Mouse (Mus musculus) left cerebral cortex, postnatal 4 days (tissue): Measurements from ENCODE around the gene Atp6v0d1. TPM values are rescaled to one million over a fixed set of nuclear protein-coding genes. Genes with fewer than 3 reads are reported as not detected.

Experiments
- DNase-seq: peaks from one replicate; pipeline ENCODE4 v3.0.0-alpha.2; 2022
- intact Hi-C: fragments of 180-260 bp; cut with DNase I; formaldehyde crosslinking; loops from one replicate; pipeline ENCODE4 v1.15.1; 2025
- total RNA-seq, 2 experiments: library from RNA; stranded (reverse); gene quantifications; 2 replicates each; pipeline ENCODE4 v1.2.3; 2021

Gene Atp6v0d1
- total RNA-seq, 2 experiments from 2014 or later = 255 to 260 TPM

DNA sequence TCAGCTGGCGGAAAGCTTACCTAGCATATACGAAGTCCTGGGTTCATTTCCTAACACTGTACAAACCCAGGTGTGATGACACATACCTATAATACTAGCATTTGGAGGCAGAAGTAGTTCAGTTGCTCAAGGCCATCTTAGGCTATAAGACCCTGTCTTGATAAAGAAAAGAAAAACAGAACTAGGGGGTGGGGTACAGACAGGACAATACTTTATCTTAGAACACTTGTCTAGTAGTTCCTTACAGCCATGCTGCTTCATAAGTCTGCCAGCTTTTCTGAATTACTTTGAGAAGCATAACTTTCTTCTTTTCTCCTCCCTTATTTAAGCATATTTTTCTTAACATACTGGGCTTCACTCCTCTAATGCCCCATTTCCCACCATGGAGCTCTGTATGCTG, 23.0 kb downstream of the Atp6v0d1 start:
- intact Hi-C loops = no loop called here

DNA sequence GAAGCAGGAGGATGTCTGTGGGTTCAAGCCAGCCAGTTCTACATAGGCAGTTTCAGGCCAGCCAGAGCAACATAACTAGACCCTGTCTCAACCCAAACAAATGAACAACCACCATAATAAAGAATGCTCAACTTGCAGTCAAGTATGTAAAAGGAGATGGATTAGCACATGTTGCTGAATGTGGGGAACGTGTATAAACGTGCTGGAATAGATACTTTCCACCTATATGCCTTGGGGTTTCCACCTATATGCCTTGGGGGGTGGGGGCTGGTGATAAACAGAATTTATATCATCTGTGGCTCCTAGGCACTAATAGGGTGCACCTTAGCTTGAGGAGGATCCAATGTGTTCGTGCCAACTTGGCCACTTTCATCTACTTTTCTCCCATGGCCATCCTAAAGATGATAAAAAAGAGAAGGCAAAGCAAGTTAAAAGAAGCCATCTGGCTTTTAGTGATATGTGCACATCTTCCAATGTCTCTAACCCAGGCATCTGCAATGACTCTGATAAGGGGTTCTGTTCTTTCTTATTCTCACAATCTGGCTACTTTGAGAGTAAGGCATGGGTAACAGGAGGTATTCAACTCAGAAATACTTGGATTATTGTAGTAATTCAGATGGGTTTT, 23.7 kb downstream of the Atp6v0d1 start:
- no peak for DNase-seq
- intact Hi-C loops = no loop called here

More for the DNA sequence above, 23.0 kb downstream of the Atp6v0d1 start:
- DNase-seq = no peak

DNA sequence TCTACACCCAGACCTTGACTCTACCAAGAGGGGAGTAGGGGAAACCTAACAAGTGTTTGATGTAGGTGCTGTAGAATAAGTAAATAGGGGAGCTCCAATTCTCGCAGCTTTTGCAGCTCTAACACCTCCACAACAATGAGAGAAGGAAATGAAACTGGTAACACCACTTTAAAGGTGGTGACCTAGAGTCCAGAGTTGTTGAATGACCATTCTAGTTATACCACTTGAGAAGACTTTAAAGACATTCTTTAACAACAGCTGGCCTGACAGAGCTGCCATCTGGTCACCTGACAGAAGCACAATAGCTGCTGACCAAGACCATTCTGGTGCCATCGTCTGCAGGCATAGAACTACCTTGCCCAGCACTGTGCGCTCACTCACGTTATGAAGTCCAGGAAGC, 26.9 kb downstream of the Atp6v0d1 start:
- DNase-seq = no peak
- intact Hi-C loops = no loop called here

DNA sequence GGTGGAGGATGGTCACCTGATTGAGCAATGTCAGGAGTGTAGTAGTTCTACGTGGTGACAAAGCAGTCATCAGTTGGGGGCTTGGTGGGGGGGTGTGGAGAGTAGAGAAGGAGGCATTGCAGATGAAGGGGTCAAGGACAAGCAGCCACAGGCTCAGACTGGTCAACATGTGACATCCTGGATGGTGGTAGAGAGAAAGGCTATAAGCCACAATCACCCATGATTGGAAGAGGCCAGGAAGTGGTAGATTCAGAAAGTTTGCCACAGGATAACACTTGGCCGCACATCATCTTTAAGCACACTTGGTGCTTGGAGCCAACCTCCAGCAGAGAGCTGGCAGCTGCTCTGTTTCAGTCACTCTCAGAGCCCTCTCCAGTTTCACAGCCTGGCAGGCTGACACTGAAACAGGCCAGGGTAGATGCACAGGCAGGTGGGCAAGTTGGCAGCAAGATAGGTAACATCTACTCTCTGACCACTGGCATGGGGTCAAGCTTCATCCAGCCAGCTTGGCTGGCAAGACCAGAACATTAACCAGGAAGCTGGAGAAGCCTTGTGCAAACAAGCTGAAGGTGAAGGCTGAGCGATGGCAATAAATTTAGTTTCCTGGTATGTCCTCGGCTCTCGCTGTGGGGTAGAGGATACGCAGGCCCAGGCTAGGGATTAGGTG, 28.7 kb downstream of the Atp6v0d1 start:
- intact Hi-C loops = no loop called here
- peak; percentile 77 for DNase-seq

DNA sequence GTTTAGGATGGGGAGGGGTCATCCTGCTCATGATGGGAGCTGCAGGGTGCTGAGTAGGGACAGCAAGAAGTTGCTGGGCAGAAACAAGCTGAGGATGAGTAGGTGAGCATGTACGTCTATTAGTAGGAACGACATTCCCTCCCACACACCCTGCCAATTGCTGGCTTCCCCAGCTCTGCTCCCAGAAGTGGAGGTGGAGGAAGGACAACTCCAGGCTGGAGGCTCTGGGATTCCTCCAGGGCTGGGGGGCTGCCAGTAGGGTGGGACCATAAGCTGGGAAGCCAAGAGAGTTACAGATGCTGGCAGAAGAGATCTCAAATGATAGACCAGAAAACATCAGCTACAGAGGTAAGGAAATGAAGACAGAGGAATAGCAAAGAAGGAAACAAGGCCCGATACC, 29.3 kb downstream of the Atp6v0d1 start:
- intact Hi-C loops = no loop called here
- no peak for DNase-seq

DNA sequence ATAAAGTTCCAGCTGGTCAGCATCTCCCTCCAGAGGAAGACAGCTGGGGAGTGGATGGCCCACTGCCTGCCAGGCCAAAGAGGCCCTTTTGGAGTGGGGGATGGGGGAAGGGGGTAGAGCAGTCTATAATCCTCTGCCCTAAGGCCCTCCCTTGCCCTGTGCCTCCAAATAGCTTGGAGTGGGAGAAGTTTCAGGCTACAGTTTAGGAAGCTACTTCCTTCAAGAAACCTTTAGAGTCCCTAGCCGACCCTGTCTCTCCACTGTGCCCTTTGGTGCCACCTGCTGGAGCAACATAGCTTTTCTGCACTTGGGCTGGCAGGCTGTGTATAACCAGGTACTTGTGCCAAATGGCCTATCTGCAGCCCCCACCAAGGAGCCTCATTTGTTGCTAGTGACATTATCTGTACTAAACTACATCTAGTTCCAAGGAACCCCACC, 31.9 kb downstream of the Atp6v0d1 start:
- intact Hi-C loops = no loop called here
- DNase-seq = peak; percentile 89

DNA sequence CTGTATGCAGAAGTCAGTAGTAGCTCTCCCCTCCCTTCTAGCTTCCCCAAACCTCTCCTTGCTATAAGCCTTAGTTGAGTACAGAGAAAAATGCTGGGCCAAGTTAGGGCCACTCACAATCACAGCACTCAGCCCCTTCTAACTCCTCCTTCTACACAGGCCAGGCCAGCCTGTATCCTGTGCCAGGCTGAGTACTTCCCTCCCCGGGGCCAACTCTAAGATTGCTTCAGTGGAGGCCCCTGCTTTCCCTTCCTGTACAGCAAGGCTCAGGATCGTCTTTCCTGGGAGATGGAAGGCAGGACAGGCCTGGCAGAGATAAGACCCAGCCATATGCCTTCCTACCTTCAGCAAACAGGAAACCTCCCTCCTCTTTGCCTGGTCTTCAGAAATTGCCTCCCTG, 32.4 kb downstream of the Atp6v0d1 start:
- intact Hi-C loops = no loop called here
- peak; percentile 43 for DNase-seq

DNA sequence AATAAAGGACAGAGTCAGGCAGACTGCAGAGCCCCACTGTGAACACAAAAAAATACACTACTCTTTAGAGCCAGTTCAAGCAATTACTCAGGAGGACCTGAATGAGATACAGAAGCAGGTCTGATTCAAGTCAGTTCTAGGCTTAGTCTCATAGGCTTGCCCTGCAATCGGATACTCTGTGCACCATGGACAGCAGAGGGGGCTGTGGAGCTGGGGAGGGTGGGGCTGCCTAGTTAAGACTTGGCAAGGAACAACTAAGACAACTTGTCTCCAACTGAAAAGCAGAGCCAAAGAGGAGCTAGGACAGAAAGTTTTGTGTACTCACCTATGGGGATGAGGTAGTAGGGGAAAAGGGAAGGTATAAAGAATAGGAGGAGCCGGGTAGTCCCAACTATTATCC, 34.1 kb downstream of the Atp6v0d1 start:
- peak; percentile 65 for DNase-seq
- intact Hi-C loops = no loop called here

DNA sequence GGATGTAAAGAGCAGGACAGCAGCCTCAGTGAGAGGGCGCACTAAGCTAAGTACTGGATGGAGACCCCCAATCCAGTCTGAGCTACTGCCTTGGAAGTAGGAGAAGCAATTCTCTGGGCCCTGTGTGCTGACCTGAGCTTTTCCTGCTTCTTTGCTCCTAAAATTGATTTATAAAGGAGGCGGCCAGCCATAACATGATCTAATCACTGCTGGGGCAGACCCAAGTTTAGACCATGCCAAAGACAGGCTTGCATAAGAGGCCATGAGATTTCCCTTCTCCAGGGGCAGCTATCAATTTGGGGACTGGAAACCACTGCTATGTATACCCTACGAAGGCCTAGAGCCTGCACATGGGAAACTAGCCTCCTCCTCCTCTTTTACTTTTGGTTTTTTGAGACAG, 36.6 kb downstream of the Atp6v0d1 start:
- intact Hi-C loops = no loop called here
- no peak for DNase-seq

DNA sequence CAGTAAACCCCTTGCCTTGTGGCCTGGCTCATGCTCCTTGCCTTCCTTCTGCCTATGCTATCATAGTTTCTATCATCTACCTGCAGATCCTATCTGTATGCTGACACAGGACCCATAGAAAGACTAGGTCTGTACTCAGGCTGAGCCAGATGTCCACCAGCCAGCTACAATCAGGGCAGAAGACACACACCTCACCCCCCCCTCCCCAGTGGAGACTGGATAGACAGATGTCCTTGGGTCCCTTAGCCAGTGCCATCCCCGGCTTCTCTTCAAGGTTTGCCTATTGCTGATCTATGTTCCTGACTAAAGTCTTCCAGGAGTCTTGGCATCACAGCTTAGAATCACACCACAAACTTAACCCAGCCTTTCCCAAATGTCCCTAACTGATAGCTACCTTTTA, 37.6 kb downstream of the Atp6v0d1 start:
- intact Hi-C loops = no loop called here
- DNase-seq = no peak

DNA sequence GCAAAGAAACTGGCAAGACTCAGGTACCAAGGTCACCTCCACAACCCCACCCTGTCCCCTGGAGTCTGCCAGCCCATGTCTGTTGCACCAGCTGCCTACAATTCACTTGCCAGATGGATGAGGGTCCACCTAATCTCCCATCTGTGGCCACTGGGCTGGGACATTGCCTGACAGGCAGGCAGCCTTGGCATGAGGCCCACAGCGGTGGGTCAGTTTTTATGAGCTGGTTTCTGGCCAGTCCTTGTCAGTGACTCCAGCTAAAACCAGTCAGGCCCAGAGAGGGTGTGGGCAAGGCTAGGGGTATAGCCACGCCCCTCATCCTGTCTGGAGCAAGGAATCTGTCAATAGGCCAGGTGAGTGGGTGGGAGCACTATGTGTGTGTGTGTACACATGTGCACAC, 38.7 kb downstream of the Atp6v0d1 start:
- intact Hi-C loops = no loop called here

DNA sequence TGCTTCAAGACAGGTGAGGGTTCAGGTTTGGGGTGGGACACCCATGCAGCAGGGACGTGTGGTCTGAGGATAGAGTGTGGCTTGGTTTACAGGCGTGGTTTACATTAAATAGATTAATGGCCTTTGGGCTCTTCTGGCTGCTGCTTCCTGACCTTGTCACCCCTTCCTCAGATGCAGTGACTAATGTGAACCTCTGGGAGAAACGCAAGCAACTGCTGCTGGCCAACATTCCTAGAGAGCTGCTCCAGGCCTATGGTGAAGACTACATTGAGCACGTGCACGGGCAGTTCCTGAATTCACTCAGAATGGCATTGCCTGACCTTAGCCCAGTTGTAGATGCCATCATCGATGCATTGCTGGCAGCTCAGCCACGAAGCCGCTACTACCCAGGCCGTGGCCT, 43.0 kb downstream of the Atp6v0d1 start:
- intact Hi-C loops = no loop called here

More for the DNA sequence above, 38.7 kb downstream of the Atp6v0d1 start:
- DNase-seq = peak; percentile 93

DNA sequence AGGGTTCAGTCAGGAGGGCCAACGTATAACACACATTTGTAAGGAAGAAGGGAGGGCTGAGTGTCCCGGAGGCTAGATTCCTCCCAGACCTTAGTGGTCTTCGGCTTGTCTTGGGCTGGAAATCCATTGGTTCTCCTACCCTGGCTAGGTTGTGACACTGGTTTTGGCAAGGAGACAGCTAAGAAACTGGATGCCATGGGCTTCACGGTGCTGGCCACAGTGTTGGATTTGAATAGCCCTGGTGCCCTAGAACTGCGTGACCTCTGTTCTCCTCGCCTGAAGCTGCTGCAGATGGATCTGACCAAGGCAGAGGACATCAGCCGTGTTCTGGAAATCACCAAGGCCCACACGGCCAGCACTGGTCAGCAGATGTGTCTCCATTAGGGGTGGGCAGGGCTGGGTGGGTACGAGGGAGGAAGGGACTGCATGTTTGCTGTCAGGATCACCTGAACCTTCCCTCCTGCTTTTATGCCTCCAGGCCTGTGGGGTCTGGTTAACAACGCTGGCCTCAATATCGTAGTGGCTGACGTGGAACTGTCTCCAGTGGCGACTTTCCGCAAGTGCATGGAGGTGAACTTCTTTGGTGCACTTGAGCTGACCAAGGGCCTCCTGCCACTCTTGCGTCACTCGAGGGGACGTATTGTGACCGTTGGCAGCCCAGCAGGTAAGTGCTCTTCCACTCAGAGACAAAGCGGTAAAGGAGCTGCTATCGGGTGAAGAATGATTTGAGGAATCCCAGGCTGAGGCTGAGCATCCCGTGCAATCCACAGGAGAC, 43.7 kb downstream of the Atp6v0d1 start:
- intact Hi-C loops = no loop called here
- no peak for DNase-seq

More for the DNA sequence above, 43.0 kb downstream of the Atp6v0d1 start:
- no peak for DNase-seq

DNA sequence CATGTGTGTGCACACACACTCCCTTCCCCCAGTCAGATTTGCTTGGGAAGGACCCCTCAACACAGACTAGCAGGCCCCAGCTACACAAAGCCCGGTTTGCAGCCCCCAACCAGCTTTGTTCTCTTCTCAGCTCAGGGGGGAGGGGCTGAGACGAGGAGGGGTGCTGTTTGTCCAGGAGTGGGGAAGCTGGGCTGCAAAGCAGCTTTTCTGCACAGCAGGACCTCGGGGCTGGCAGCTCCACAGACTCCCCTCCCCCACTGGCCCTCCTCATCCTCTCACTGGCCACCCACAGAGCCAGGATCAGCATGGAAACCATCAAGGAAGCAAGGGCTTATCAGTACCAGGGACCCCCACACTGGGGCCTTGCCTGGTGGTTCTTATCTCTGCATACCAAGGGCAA, 44.8 kb downstream of the Atp6v0d1 start:
- DNase-seq = peak; percentile 48
- intact Hi-C loops = no loop called here

DNA sequence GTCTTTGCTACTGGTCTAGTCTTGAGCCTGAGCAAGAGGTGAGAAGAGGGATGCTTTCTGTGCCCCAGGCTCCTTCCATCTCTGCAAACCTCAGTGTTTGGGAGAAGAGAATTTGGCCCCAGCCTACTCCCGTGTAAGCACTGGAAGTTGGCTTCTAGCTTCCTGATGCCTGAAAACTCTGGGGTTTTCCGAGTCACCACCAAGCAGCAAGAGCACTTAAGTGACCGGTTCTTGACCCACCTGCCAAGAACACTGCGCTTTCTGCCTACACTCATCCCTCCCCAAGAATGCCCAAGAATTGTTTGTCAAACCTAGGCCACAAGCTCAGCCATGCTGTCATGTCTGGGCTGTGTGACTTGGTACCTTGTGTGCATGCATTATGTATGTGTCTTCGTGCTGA, 45.3 kb downstream of the Atp6v0d1 start:
- no peak for DNase-seq
- intact Hi-C loops = no loop called here

DNA sequence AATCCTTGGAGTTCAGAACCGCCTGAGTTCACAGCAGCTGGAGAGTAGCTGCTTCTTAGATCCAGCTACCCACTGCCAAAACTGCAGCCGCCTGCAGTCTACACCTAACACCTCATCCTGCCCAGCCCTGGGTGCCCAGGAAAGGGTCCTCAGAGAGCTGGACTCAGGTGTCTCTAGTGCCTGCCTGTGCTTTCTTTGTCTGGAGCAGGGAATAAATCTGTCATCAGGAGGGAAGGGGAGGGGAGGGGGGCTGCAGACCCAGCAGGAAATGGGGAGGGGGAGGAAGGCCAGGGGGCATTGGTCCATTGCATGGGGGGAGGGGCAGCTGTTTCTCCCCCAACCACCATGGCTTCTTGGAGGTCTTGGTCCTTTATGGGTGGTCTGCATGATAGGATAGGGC, 46.3 kb downstream of the Atp6v0d1 start:
- intact Hi-C loops = no loop called here
- peak; percentile 39 for DNase-seq

DNA sequence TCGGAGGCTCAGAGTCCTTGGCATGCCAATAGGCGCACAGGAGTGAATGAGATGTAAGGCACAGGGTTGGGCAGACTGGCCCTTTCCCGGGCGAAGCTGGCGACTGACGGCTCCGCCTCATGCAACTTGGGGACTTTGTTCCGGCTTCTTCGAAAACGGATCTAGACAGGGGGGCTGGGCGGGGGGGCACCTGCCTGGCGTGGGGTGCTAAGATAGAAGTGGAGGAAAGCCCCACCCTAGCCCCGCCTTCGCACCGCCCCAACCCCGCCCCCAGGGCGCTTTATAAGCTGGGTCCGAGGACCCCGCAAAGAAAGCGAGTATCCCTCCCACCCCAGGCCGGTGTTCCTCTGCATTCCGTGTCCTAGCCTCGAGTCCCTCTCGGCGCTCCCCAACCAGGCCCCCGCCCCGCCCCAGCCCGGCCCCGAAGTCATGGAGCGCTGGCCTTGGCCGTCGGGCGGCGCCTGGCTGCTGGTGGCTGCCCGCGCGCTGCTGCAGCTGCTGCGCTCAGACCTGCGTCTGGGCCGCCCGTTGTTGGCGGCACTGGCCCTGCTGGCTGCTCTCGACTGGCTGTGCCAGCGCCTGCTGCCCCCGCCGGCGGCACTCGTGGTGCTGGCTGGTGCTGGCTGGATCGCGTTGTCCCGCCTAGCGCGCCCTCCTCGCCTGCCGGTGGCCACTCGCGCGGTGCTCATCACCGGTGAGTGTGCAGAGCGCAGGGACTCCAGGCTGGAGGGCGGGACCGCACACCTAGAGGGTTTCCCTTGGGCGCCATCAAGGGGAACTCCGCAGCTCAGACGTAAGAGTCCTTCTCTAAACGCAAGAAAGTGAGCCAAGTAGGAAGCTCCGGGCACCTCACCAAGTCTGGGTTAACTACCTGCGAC, 47.2 kb downstream of the Atp6v0d1 start, which contains the start of gene Hsd11b2:
Gene Hsd11b2, plus strand, starts transcription at position 320 of the 878 bp plus-strand sequence.
- intact Hi-C loops = no loop called here
- peak; percentile 74 for DNase-seq

DNA sequence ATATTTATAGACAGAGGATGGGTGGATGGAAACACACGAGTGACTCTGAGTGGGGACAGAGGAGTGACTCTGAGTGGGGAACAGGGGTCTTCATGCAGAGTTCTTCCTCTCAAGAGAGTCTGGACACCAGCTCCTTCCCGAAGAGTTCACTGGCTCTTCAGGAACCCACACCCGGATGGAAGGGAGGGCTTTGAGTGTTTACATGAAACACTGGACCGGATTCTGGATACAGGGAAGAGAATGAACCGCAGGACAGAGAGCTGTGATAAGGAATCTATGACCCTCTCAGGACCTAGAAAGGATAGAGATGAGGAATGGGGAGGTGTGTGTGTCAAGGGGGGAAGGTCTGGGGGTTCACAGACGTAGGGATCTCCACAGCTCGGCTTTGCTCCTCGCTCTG, 48.5 kb downstream of the Atp6v0d1 start:
- intact Hi-C loops = no loop called here
- no peak for DNase-seq

DNA sequence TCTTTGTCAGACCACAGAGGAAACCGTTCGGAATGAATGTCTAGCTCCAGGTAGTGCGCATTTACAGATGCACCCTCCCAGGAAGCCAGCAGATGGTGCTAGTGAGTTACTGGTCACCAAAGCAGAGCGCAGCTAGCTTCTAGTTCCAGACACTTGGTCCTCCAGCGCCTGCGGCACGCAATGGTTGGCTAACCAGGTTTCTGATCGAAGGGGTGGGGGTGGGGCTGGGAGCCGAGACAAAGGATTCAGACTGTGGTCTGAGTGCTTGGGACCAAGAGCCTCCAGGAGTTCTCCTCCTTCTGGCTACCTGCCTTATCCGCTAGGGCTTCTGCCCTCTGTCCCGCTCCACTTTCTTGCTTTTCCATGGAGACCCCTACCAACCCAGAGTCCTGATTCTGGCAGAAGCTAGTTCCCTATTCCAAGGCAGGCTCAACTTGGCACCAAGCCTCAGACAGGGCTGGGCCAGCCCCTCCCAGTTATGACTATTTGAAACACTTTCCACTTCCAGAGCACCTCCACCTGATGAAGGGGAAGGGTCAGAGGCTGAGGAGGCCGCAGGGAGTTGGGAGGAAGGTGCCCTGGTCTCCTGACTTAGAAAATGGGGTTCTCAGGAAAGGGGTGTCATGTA, 49.7 kb downstream of the Atp6v0d1 start:
- peak; percentile 86 for DNase-seq
- intact Hi-C loops = no loop called here

DNA sequence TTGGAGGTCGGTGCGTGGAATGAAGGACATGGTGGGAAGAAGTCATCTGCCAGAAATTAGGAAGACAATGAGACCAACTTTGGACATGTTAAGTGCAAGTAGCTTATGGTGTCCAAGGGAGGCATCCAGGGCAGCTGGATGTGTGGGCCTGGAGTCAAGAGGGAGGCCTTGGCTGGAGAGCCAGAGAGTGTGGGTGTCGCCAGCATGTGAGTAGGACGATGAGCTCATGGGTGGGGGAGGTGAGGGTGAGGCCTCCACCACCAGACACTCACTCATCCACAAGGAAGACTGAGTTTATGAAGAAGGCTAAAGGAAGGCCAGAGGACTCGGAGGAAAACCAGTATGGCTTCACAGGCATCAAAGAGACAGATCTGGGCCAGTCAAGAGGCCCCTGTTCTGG, 51.2 kb downstream of the Atp6v0d1 start:
- no peak for DNase-seq
- intact Hi-C loops = no loop called here
